Comparison of ENCODE assay signal across 8 mouse cellular contexts in the genomic region with DNA sequence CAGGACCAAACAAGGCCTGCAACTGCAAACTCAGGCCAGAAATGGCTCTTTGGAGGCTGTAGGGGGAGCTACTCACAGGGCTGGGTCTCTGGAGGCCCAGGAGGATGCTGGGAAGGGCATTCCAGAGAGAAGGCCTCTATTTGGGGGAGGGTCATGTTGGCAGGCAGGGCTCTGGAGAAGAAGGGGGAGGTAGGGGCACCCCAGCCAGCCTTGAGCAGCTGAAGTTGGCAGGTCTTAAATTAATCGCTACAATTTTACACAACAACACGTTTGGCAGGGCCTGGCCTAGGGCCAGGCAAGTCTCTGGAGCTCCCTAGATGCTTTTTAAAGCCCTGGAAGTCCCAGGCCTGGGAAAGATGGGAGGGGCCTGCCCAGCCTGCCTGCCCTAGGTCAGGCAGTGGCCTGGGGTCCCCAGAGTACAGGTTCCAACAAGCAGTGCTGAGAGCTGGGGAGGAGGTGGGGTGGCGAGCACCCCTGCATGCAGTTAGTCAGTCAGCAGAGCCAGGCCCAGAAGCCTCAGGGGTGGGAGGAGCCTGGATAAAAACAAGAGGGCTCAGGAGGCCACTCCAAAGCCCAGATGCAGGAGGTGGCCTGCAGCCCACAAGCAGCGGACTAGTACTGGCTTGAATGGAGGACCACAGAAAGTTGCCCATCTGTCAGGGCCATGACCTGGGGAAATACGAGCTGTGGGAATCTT. TPM values are rescaled to one million over a fixed set of nuclear protein-coding genes. Genes with fewer than 3 reads are reported as not detected.
DNase-seq lines count a peak whose midpoint lies in the region; ATAC-seq and TF ChIP-seq lines count a peak whose summit lies in the region.

No protein-coding gene starts in this region.

- peak overlapping the region; percentile 64 for H3K27ac ChIP-seq in intestine, embryonic 14.5 days (ENCODE audit: low read depth)
- H3K27ac ChIP-seq in lung, postnatal 0 days (ENCODE audit: low read length) = peak overlapping the region; percentile 66
- peak overlapping the region; percentile 50 for H3K27ac ChIP-seq in stomach, embryonic 14.5 days (ENCODE audit: low read length)

- no peak overlapping the region for H3K4me2 ChIP-seq in intestine, embryonic 14.5 days (ENCODE audit: low read length)
- no peak overlapping the region for H3K4me2 ChIP-seq in lung, postnatal 0 days (replicated peaks; ENCODE audit: low read depth, low read length)
- H3K4me2 ChIP-seq in stomach, embryonic 14.5 days (replicated peaks; ENCODE audit: low read depth, low read length) = no peak overlapping the region

- no peaks in the 10 kb centered on the region for H3K27me3 ChIP-seq in intestine, embryonic 14.5 days (replicated peaks; ENCODE audit: control insufficient read depth, insufficient read depth, low read length)
- H3K27me3 ChIP-seq in lung, postnatal 0 days (replicated peaks; ENCODE audit: insufficient read depth, low read length) = no peaks in the 10 kb centered on the region
- no peaks in the 10 kb centered on the region for H3K27me3 ChIP-seq in stomach, embryonic 14.5 days (ENCODE audit: control insufficient read depth, insufficient read depth, low read length)

- no peaks in the 10 kb centered on the region for H3K9me3 ChIP-seq in intestine, embryonic 14.5 days (ENCODE audit: control insufficient read depth, low read length)
- no peaks in the 10 kb centered on the region for H3K9me3 ChIP-seq in lung, postnatal 0 days (ENCODE audit: low read length)
- no peaks in the 10 kb centered on the region for H3K9me3 ChIP-seq in stomach, embryonic 14.5 days (ENCODE audit: control insufficient read depth, low read depth, low read length)

- ATAC-seq in intestine, embryonic 14.5 days (replicated peaks; ENCODE audit: low FRiP score, low TSS enrichment, low read depth) = peak; percentile 65
- peak; percentile 57 for ATAC-seq in lung, postnatal 0 days
- peak; percentile 67 for ATAC-seq in stomach, embryonic 14.5 days (ENCODE audit: insufficient number of reproducible peaks, insufficient read depth, low FRiP score, low read depth)

- TF ChIP-seq EP300 in lung, postnatal 0 days (IDR thresholded peaks at IDR 0.05) = no peak

- peak; percentile 63 for TF ChIP-seq CTCF in lung, postnatal 0 days (IDR thresholded peaks at IDR 0.05)

- no peak overlapping the region for H3K4me3 ChIP-seq in intestine, embryonic 14.5 days (ENCODE audit: low read depth, low read length)
- H3K4me3 ChIP-seq in lung, postnatal 0 days (ENCODE audit: low read depth, low read length) = no peak overlapping the region
- no peak overlapping the region for H3K4me3 ChIP-seq in stomach, embryonic 14.5 days (ENCODE audit: low read depth, low read length)

- H3K36me3 ChIP-seq in intestine, embryonic 14.5 days (ENCODE audit: control insufficient read depth, insufficient read depth, low read length) = peaks cover 57% of the 10 kb centered on the region
- H3K36me3 ChIP-seq in lung, postnatal 0 days (ENCODE audit: insufficient read depth, low read length) = peaks cover 3% of the 10 kb centered on the region; the same call in 1 of the 2 replicates
- peaks cover 32% of the 10 kb centered on the region for H3K36me3 ChIP-seq in stomach, embryonic 14.5 days (ENCODE audit: control insufficient read depth, insufficient read depth, low read length)

- H3K9ac ChIP-seq in intestine, embryonic 14.5 days (ENCODE audit: low read length) = no peak overlapping the region
- H3K9ac ChIP-seq in lung, postnatal 0 days (replicated peaks; ENCODE audit: low read depth) = no peak overlapping the region
- H3K9ac ChIP-seq in stomach, embryonic 14.5 days (replicated peaks; ENCODE audit: low read depth, low read length) = no peak overlapping the region

- WGBS in intestine, embryonic 14.5 days = 26% methylated on average over 5 of the region's 5 CpGs
- WGBS in lung, postnatal 0 days = 25% methylated on average over 5 of the region's 5 CpGs
- WGBS in stomach, embryonic 14.5 days = 22% methylated on average over 5 of the region's 5 CpGs

- DNase-seq in frontal cortex, postnatal 10 days (ENCODE audit: low spot score in 2 of 2) = peak; percentile 47 to 54
- no peak for DNase-seq in frontal cortex, postnatal 14 days (ENCODE audit: low spot score in 2 of 2)
- peak; percentile 61 to 65 for DNase-seq in adrenal gland, postnatal 36 days
- DNase-seq in gastrocnemius, postnatal 25 days = peak; percentile 68
- peak; percentile 68 for DNase-seq in intestine, embryonic 14.5 days (ENCODE audit: low spot score)
- peak; percentile 69 for DNase-seq in lung, postnatal 0 days (ENCODE audit: low spot score)
- no peak for DNase-seq in cerebellum, adult 11 months

- H3K4me1 ChIP-seq in intestine, embryonic 14.5 days (replicated peaks; ENCODE audit: control insufficient read depth, insufficient read depth, low read length) = peaks cover 16% of the 10 kb centered on the region
- H3K4me1 ChIP-seq in lung, postnatal 0 days (ENCODE audit: insufficient read depth, low read depth, low read length) = peaks cover 13% of the 10 kb centered on the region; the same call in 1 of the 2 replicates
- H3K4me1 ChIP-seq in stomach, embryonic 14.5 days (ENCODE audit: control insufficient read depth, insufficient read depth, low read length) = peaks cover 27% of the 10 kb centered on the region

RNA-seq across cellular contexts. Expression of a gene that starts 10.8 kb away (rescaled TPM):
- 10 to 100 TPM; 55.0 to 98.6 TPM for total RNA-seq in adrenal gland, postnatal 36 days (2021)
- total RNA-seq in gastrocnemius, postnatal 25 days (2021) = 10 to 100 TPM; 16.8 to 19.1 TPM
- 20.6 and 20.9 TPM in 2 replicates for polyA plus RNA-seq in intestine, embryonic 14.5 days (2014; fragmentation: Nextera tagmentation; extraction: Ambion mirVana)
- 13.6 and 29.2 TPM in 2 replicates for polyA plus RNA-seq in lung, postnatal 0 days (2015; fragmentation: Nextera tagmentation; extraction: Ambion mirVana)
- 17.3 and 23.5 TPM in 2 replicates for polyA plus RNA-seq in stomach, embryonic 14.5 days (2014; fragmentation: Nextera tagmentation; extraction: Ambion mirVana)

Comparison
In these comparisons a context has a peak if more than half of its experiments do, and no peak if none do; other contexts are left out.
1. DNase-seq: peak in frontal cortex, postnatal 10 days (2 of 2), adrenal gland, postnatal 36 days (2 of 2), gastrocnemius, postnatal 25 days (single experiment), intestine, embryonic 14.5 days (single experiment) and lung, postnatal 0 days (single experiment); none in frontal cortex, postnatal 14 days (0 of 2) and cerebellum, adult 11 months (single experiment).
2. Peak in every context shown above with its lines, with median percentiles within 50 percentile points of each other: ATAC-seq and H3K27ac ChIP-seq.